ENCODE assay signal across 12 mouse cellular contexts in the genomic region with DNA sequence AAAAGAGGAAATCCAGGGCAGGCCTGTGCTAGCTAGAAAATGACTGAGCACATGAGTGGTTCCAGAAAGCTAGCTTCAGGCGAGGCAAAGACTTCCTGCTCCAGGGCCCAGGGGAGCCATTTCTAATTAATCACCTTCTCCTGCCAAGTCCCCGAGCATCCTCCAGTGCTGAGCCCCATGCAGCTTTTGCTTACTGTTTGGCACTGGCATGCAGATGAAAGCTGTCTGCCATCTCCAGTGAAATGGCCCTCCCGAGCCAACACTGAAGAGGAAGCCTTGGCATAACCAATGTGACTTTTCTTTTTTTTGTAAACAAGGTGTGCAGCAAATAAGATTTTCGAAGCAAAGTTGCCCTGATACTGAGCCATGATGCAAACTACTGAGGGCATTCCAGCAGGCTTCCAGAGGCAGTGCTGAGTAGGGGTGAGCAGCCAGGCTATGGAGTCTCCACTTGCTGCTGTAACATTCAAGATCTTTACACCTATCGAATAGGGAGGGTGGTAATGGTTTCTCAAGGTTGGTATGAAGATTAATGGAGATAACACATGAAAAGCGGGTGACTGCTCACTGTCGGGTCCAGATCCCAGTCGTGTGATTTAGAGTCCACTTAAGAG.
DNase-seq lines count a peak whose midpoint lies in the region; ATAC-seq and TF ChIP-seq lines count a peak whose summit lies in the region.
"Had no signal": no experiment of that assay in that cellular context is flagged by ENCODE, and none has a peak within 500 bp of the region (broad histone marks: within the 10 kb centered on the region; RNA-seq: fewer than 3 reads in every experiment).

No protein-coding gene starts in this region.

- H3K4me1 ChIP-seq in hindbrain, embryonic 11.5 days (replicated peaks; ENCODE audit: control insufficient read depth, insufficient read depth, low read length) = no peaks in the 10 kb centered on the region
- no peaks in the 10 kb centered on the region for H3K4me1 ChIP-seq in hindbrain, embryonic 12.5 days
- H3K4me1 ChIP-seq in limb, embryonic 11.5 days (ENCODE audit: control insufficient read depth, insufficient read depth, low read length) = no peaks in the 10 kb centered on the region
- H3K4me1 ChIP-seq: embryonic facial prominence, embryonic 12.5 days; limb, embryonic 12.5 days had no signal

- no peak overlapping the region for H3K27ac ChIP-seq in hindbrain, embryonic 11.5 days (ENCODE audit: low read depth, low read length)
- no peak overlapping the region for H3K27ac ChIP-seq in hindbrain, embryonic 12.5 days
- H3K27ac ChIP-seq in limb, embryonic 11.5 days (replicated peaks; ENCODE audit: low read depth, low read length) = no peak overlapping the region
- H3K27ac ChIP-seq: embryonic facial prominence, embryonic 12.5 days; limb, embryonic 12.5 days; stomach, postnatal 0 days had no signal

- peak; percentile 20 for DNase-seq in hindbrain, embryonic 11.5 days (ENCODE audit: low spot score)
- no peak for DNase-seq in Patski (ENCODE audit: low read depth, low spot score)
- DNase-seq in embryo, embryonic 10.5 days (ENCODE audit: low spot score) = peak; percentile 61
- DNase-seq in limb, embryonic 11.5 days (ENCODE audit: low spot score) = peak; percentile 34
- DNase-seq in yolk sac, embryonic 10.5 days (ENCODE audit: low spot score) = no peak
- no peak for DNase-seq in urinary bladder, postnatal 4 days (ENCODE audit: low spot score in 2 of 2)
- DNase-seq in adipocyte (ENCODE audit: low spot score) = no peak
- DNase-seq: gastrocnemius, postnatal 14 days had no signal

- 0 out of 2 replicates have a peak, but pooled peaks have one; percentile 45 for ATAC-seq in hindbrain, embryonic 11.5 days (ENCODE audit: low FRiP score)
- no peak; the same call in 1 of the 2 replicates for ATAC-seq in hindbrain, embryonic 12.5 days (ENCODE audit: low FRiP score)
- peak; percentile 49 for ATAC-seq in Patski
- ATAC-seq in limb, embryonic 11.5 days (ENCODE audit: insufficient number of reproducible peaks, low FRiP score, low TSS enrichment, low read depth) = no peak

- H3K4me2 ChIP-seq in hindbrain, embryonic 11.5 days (replicated peaks; ENCODE audit: low read depth, low read length) = no peak overlapping the region
- no peak overlapping the region for H3K4me2 ChIP-seq in hindbrain, embryonic 12.5 days (replicated peaks)
- no peak overlapping the region for H3K4me2 ChIP-seq in limb, embryonic 11.5 days (ENCODE audit: low read depth, severe bottlenecking)
- H3K4me2 ChIP-seq: embryonic facial prominence, embryonic 12.5 days; limb, embryonic 12.5 days had no signal

- WGBS in hindbrain, embryonic 11.5 days = 68% methylated on average over 8 of the region's 8 CpGs
- 65% methylated on average over 8 of the region's 8 CpGs for WGBS in hindbrain, embryonic 12.5 days
- 59% methylated on average over 8 of the region's 8 CpGs for WGBS in limb, embryonic 11.5 days

- POLR2A ChIA-PET in Patski (lab: Charles Lee) = no interaction called here

- H3K36me3 ChIP-seq in hindbrain, embryonic 11.5 days (ENCODE audit: control insufficient read depth, insufficient read depth, low read length) = no peaks in the 10 kb centered on the region
- no peaks in the 10 kb centered on the region for H3K36me3 ChIP-seq in hindbrain, embryonic 12.5 days
- no peaks in the 10 kb centered on the region for H3K36me3 ChIP-seq in limb, embryonic 11.5 days (ENCODE audit: control insufficient read depth, insufficient read depth, low read length)
- H3K36me3 ChIP-seq: embryonic facial prominence, embryonic 12.5 days; limb, embryonic 12.5 days had no signal

- CTCF ChIA-PET in Patski (lab: Charles Lee) = interaction anchor here (1.1 kb wide), 1 partner anchor 44 kb away, joined by 3 read pairs; no protein-coding TSS in a partner anchor

- TF ChIP-seq CTCF in Patski (IDR thresholded peaks at IDR 0.05) = no peak

- in situ Hi-C loops in Patski (cut with MboI; ENCODE audit: low pct_unique_long_range_greater_than_20kb) = no loop called here

- no peaks in the 10 kb centered on the region for H3K27me3 ChIP-seq in hindbrain, embryonic 11.5 days (ENCODE audit: control insufficient read depth, insufficient read depth, low read length)
- no peaks in the 10 kb centered on the region for H3K27me3 ChIP-seq in hindbrain, embryonic 12.5 days
- no peaks in the 10 kb centered on the region for H3K27me3 ChIP-seq in Patski
- H3K27me3 ChIP-seq in limb, embryonic 11.5 days (ENCODE audit: control insufficient read depth, insufficient read depth, low read length) = no peaks in the 10 kb centered on the region
- H3K27me3 ChIP-seq: embryonic facial prominence, embryonic 12.5 days; limb, embryonic 12.5 days had no signal

- no peak overlapping the region for H3K4me3 ChIP-seq in hindbrain, embryonic 11.5 days (ENCODE audit: low read depth, low read length)
- no peak overlapping the region for H3K4me3 ChIP-seq in hindbrain, embryonic 12.5 days
- H3K4me3 ChIP-seq in limb, embryonic 11.5 days (ENCODE audit: low read depth, low read length) = no peak overlapping the region
- H3K4me3 ChIP-seq: embryonic facial prominence, embryonic 12.5 days; limb, embryonic 12.5 days had no signal

- no peak overlapping the region for H3K9ac ChIP-seq in hindbrain, embryonic 11.5 days (ENCODE audit: low read depth, low read length)
- H3K9ac ChIP-seq in hindbrain, embryonic 12.5 days = no peak overlapping the region
- H3K9ac ChIP-seq in limb, embryonic 11.5 days (ENCODE audit: low read length) = no peak overlapping the region
- H3K9ac ChIP-seq: embryonic facial prominence, embryonic 12.5 days; limb, embryonic 12.5 days had no signal

- H3K9me3 ChIP-seq in hindbrain, embryonic 11.5 days (ENCODE audit: control insufficient read depth, low read length) = no peaks in the 10 kb centered on the region
- no peaks in the 10 kb centered on the region for H3K9me3 ChIP-seq in hindbrain, embryonic 12.5 days (replicated peaks)
- H3K9me3 ChIP-seq in limb, embryonic 11.5 days (ENCODE audit: control insufficient read depth, low read length) = no peaks in the 10 kb centered on the region
- H3K9me3 ChIP-seq: embryonic facial prominence, embryonic 12.5 days; limb, embryonic 12.5 days had no signal

Comparison
In these comparisons a context has a peak if more than half of its experiments do, and no peak if none do; other contexts are left out.
1. ATAC-seq: peak in hindbrain, embryonic 11.5 days (single experiment) and Patski (single experiment); none in hindbrain, embryonic 12.5 days (single experiment) and limb, embryonic 11.5 days (single experiment).
2. DNase-seq: peak in hindbrain, embryonic 11.5 days (single experiment), embryo, embryonic 10.5 days (single experiment) and limb, embryonic 11.5 days (single experiment); none in Patski (single experiment), yolk sac, embryonic 10.5 days (single experiment), urinary bladder, postnatal 4 days (0 of 2) and adipocyte (single experiment).